Mouse (Mus musculus) CH12.LX (cell line): ENCODE results near the gene Clk1. TPM values are rescaled to one million over a fixed set of nuclear protein-coding genes. Genes with fewer than 3 reads are reported as not detected.

Experiments used
- polyA plus RNA-seq: library from polyadenylated mRNA; unstranded; fragments of >175 nt; gene quantifications from 2 replicates; pipeline ENCODE4 v1.2.1, GENCODE M21; 2012; ENCODE audit warnings: low read depth; ENCODE audit not compliant: insufficient read length
- total RNA-seq, 2 experiments: library from RNA; depleted of rRNA; stranded (reverse); fragments of 300-350 nt in 1 of 2; fragments of >200 nt in 1 of 2; gene quantifications; 2 replicates each; pipeline ENCODE4 v1.2.3; 2012 to 2014

Gene Clk1
- total and polyA plus RNA-seq, 3 experiments = 107 to 209 (median 119) TPM

Other genes with a start within 250 kb of the Clk1 start
- gene Aox4, start 213.7 kb downstream of the Clk1 start, total RNA-seq (2012; rRNA removed) = 0.08 TPM in 1 of 2 replicates, not detected in the other
- 0.05 and 0.07 TPM in 2 replicates for gene Aox4, start 213.7 kb downstream of the Clk1 start, total RNA-seq (2014; rRNA removed)
- gene Aox4, start 213.7 kb downstream of the Clk1 start, polyA plus RNA-seq = 0.20 and 0.27 TPM in 2 replicates
- gene Aox2, start 145.7 kb downstream of the Clk1 start, total RNA-seq (2012; rRNA removed) = not detected in 2 replicates
- not detected in 2 replicates for gene Aox2, start 145.7 kb downstream of the Clk1 start, total RNA-seq (2014; rRNA removed)
- not detected in 2 replicates for gene Aox2, start 145.7 kb downstream of the Clk1 start, polyA plus RNA-seq
- 104 and 151 TPM in 2 replicates for gene Bzw1, start 31.2 kb downstream of the Clk1 start, total RNA-seq (2012; rRNA removed)
- gene Bzw1, start 31.2 kb downstream of the Clk1 start, total RNA-seq (2014; rRNA removed) = 252 and 289 TPM in 2 replicates
- gene Bzw1, start 31.2 kb downstream of the Clk1 start, polyA plus RNA-seq = 225 and 243 TPM in 2 replicates
- gene Nif3l1, start 21.1 kb upstream of the Clk1 start, total RNA-seq (2012; rRNA removed) = 34.5 and 40.8 TPM in 2 replicates
- 70.1 and 107 TPM in 2 replicates for gene Nif3l1, start 21.1 kb upstream of the Clk1 start, total RNA-seq (2014; rRNA removed)
- gene Nif3l1, start 21.1 kb upstream of the Clk1 start, polyA plus RNA-seq = 39.6 and 43.5 TPM in 2 replicates
- gene Ppil3, start 21.4 kb upstream of the Clk1 start, total RNA-seq (2012; rRNA removed) = 66.1 and 90.4 TPM in 2 replicates
- gene Ppil3, start 21.4 kb upstream of the Clk1 start, total RNA-seq (2014; rRNA removed) = 161 and 191 TPM in 2 replicates
- gene Ppil3, start 21.4 kb upstream of the Clk1 start, polyA plus RNA-seq = 103 and 114 TPM in 2 replicates
- gene Orc2, start 81.0 kb upstream of the Clk1 start, total RNA-seq (2012; rRNA removed) = 48.6 and 62.7 TPM in 2 replicates
- gene Orc2, start 81.0 kb upstream of the Clk1 start, total RNA-seq (2014; rRNA removed) = 151 and 176 TPM in 2 replicates
- 99.1 and 104 TPM in 2 replicates for gene Orc2, start 81.0 kb upstream of the Clk1 start, polyA plus RNA-seq
- gene Fam126b, start 162.3 kb upstream of the Clk1 start, total RNA-seq (2012; rRNA removed) = 3.6 and 4.7 TPM in 2 replicates
- 5.5 and 6.2 TPM in 2 replicates for gene Fam126b, start 162.3 kb upstream of the Clk1 start, total RNA-seq (2014; rRNA removed)
- gene Fam126b, start 162.3 kb upstream of the Clk1 start, polyA plus RNA-seq = 4.4 and 4.6 TPM in 2 replicates
- 139 and 145 TPM in 2 replicates for gene Ndufb3, start 162.3 kb upstream of the Clk1 start, total RNA-seq (2012; rRNA removed)
- 184 and 210 TPM in 2 replicates for gene Ndufb3, start 162.3 kb upstream of the Clk1 start, total RNA-seq (2014; rRNA removed)
- gene Ndufb3, start 162.3 kb upstream of the Clk1 start, polyA plus RNA-seq = 62.9 and 89.6 TPM in 2 replicates